Mouse (Mus musculus) thymus, adult 2 months (tissue): Measurements from ENCODE around the gene Syne2.

Experiments used
- CTCF ChIP-seq: fragments of 200-500 bp; IDR thresholded peaks from 2 replicates; pipeline ENCODE4 v1.5.1; 2012; ENCODE audit warnings: mild to moderate bottlenecking, control low read depth, low read length, moderate library complexity, borderline replicate concordance; ENCODE audit not compliant: control insufficient read depth, poor library complexity, insufficient read depth; ENCODE audit errors: extremely low read depth
- POLR2A ChIP-seq: fragments of 200-500 bp; IDR thresholded peaks from 2 replicates; pipeline ENCODE4 v1.6.1; 2012; ENCODE audit warnings: mild to moderate bottlenecking, low read length, control low read depth, moderate library complexity; ENCODE audit not compliant: control insufficient read depth, poor library complexity, insufficient read depth; ENCODE audit errors: extremely low read depth

- no peak for TF ChIP-seq CTCF
- no peak for TF ChIP-seq POLR2A
Observed at GRCm38 (mm10) chr12:75814551-75814950, 3.4 kb upstream of the Syne2 start.
